Mouse (Mus musculus) cortical plate, adult 2 months (tissue): ENCODE measurements at regions not wholly inside any gene's neighbourhood (a gene's known extent, or its start where the extent isn't known, plus 50 kb on each side); places are given as distances from the start of the nearest gene placed in this dataset.

Experiments
- H3K27ac ChIP-seq: fragments of 200-500 bp; 2 replicates; pipeline ENCODE4 v1.5.1; 2012; ENCODE audit warnings: low read length, control low read depth, inconsistent platforms; ENCODE audit not compliant: insufficient read depth
- H3K4me1 ChIP-seq: fragments of 200-500 bp; 2 replicates; pipeline ENCODE4 v1.6.1; 2011; ENCODE audit warnings: low read length; ENCODE audit not compliant: control insufficient read depth, insufficient read depth
- H3K4me3 ChIP-seq: fragments of 200-500 bp; 2 replicates; pipeline ENCODE4 v1.5.1; 2011; ENCODE audit warnings: mild to moderate bottlenecking, low read length, control low read depth; ENCODE audit not compliant: insufficient read depth
- CTCF ChIP-seq: fragments of 200-500 bp; IDR thresholded peaks from 2 replicates; pipeline ENCODE4 v1.5.1; 2011; ENCODE audit warnings: mild to moderate bottlenecking, control low read depth, low read length; ENCODE audit not compliant: insufficient read depth; ENCODE audit errors: extremely low read depth
- POLR2A ChIP-seq: fragments of 200-500 bp; IDR thresholded peaks from 2 replicates; pipeline ENCODE4 v1.6.1; 2011; ENCODE audit warnings: mild to moderate bottlenecking, low read length, control low read depth; ENCODE audit not compliant: insufficient read depth; ENCODE audit errors: extremely low read depth

- no peak overlapping the region for H3K4me3 ChIP-seq
- TF ChIP-seq CTCF (no peak), POLR2A (no peak)
- no peak overlapping the region for H3K27ac ChIP-seq
- H3K4me1 ChIP-seq = no peaks in the 10 kb centered on the region
These were observed 233.8 kb upstream of the Chd6 start for GRCm38 (mm10) chr2:161342648-161343047.

GRCm38 (mm10) chr2:161341368-161341891 lies 232.6 kb upstream of the Chd6 start:
- H3K4me3 ChIP-seq = no peak overlapping the region
- H3K27ac ChIP-seq = no peak overlapping the region
- TF ChIP-seq POLR2A (no peak), CTCF (no peak)
- no peaks in the 10 kb centered on the region for H3K4me1 ChIP-seq

GRCm38 (mm10) chr2:161340291-161340690 lies 231.4 kb upstream of the Chd6 start:
- no peak overlapping the region for H3K27ac ChIP-seq
- no peak overlapping the region for H3K4me3 ChIP-seq
- TF ChIP-seq CTCF (no peak), POLR2A (no peak)
- no peaks in the 10 kb centered on the region for H3K4me1 ChIP-seq

GRCm38 (mm10) chr2:161339327-161340001 lies 230.6 kb upstream of the Chd6 start:
- Histone ChIP-seq H3K4me1 (no peaks in the 10 kb centered on the region), H3K4me3 (no peak overlapping the region), H3K27ac (no peak overlapping the region)
- TF ChIP-seq POLR2A (no peak), CTCF (no peak)

- Histone ChIP-seq H3K4me1 (no peaks in the 10 kb centered on the region), H3K27ac (no peak overlapping the region), H3K4me3 (no peak overlapping the region)
- no peak for TF ChIP-seq POLR2A
- TF ChIP-seq CTCF = no peak
These were observed 230.1 kb upstream of the Chd6 start for GRCm38 (mm10) chr2:161338953-161339326.

- Histone ChIP-seq H3K4me3 (no peak overlapping the region), H3K4me1 (no peaks in the 10 kb centered on the region), H3K27ac (no peak overlapping the region)
- no peak for TF ChIP-seq POLR2A
- no peak for TF ChIP-seq CTCF
These were observed 223.8 kb upstream of the Chd6 start for GRCm38 (mm10) chr2:161332653-161333052.

GRCm38 (mm10) chr2:161331850-161332365 lies 223.0 kb upstream of the Chd6 start:
- Histone ChIP-seq H3K4me1 (no peaks in the 10 kb centered on the region), H3K27ac (no peak overlapping the region), H3K4me3 (no peak overlapping the region)
- TF ChIP-seq POLR2A (no peak), CTCF (no peak)

GRCm38 (mm10) chr2:161302796-161303195 lies 193.9 kb upstream of the Chd6 start:
- Histone ChIP-seq H3K4me3 (no peak overlapping the region), H3K4me1 (no peaks in the 10 kb centered on the region), H3K27ac (no peak overlapping the region)
- no peak for TF ChIP-seq CTCF
- TF ChIP-seq POLR2A = no peak

- Histone ChIP-seq H3K4me3 (no peak overlapping the region), H3K27ac (no peak overlapping the region), H3K4me1 (no peaks in the 10 kb centered on the region)
- TF ChIP-seq POLR2A (no peak), CTCF (no peak)
These were observed 160.1 kb upstream of the Chd6 start for GRCm38 (mm10) chr2:161268861-161269413.

GRCm38 (mm10) chr2:161266476-161266875 lies 157.6 kb upstream of the Chd6 start:
- Histone ChIP-seq H3K4me3 (no peak overlapping the region), H3K27ac (no peak overlapping the region), H3K4me1 (no peaks in the 10 kb centered on the region)
- TF ChIP-seq POLR2A (no peak), CTCF (no peak)
